8 mouse cellular contexts compared by ENCODE assay signal in genomic region chr4:120368663-120369062, GRCm38 (mm10). TPM values are rescaled to one million over a fixed set of nuclear protein-coding genes. Genes with fewer than 3 reads are reported as not detected.
DNase-seq lines count a peak whose midpoint lies in the region; ATAC-seq and TF ChIP-seq lines count a peak whose summit lies in the region.

No protein-coding gene starts in this region.

- no peak overlapping the region for H3K4me3 ChIP-seq in midbrain, embryonic 14.5 days (replicated peaks; ENCODE audit: low read depth, low read length)
- H3K4me3 ChIP-seq in midbrain, embryonic 13.5 days (replicated peaks): no peak overlapping the region
- H3K4me3 ChIP-seq in bone marrow macrophage, adult 2 months (ENCODE audit: insufficient read depth, low read length): no peak overlapping the region
- no peak overlapping the region for H3K4me3 ChIP-seq in embryonic fibroblast, embryonic 13.5 days (ENCODE audit: insufficient read depth, low read length)

- TF ChIP-seq POLR2A in bone marrow macrophage, adult 2 months (IDR thresholded peaks at IDR 0.05; ENCODE audit: borderline replicate concordance, low read depth, low read length): no peak
- no peak for TF ChIP-seq POLR2A in embryonic fibroblast, embryonic 13.5 days (IDR thresholded peaks at IDR 0.05; ENCODE audit: low read depth, low read length)

- H3K4me1 ChIP-seq in midbrain, embryonic 14.5 days (ENCODE audit: control insufficient read depth, insufficient read depth, low read length): peaks cover 52% of the 10 kb centered on the region
- H3K4me1 ChIP-seq in midbrain, embryonic 13.5 days (replicated peaks): peaks cover 57% of the 10 kb centered on the region
- H3K4me1 ChIP-seq in bone marrow macrophage, adult 2 months (ENCODE audit: control insufficient read depth, insufficient read depth, low read length): peaks cover 3% of the 10 kb centered on the region
- peaks cover 15% of the 10 kb centered on the region for H3K4me1 ChIP-seq in embryonic fibroblast, embryonic 13.5 days (ENCODE audit: control insufficient read depth, insufficient read depth, low read length)

- no peak overlapping the region for H3K27ac ChIP-seq in midbrain, embryonic 14.5 days (replicated peaks; ENCODE audit: low read depth, low read length)
- no peak overlapping the region for H3K27ac ChIP-seq in midbrain, embryonic 13.5 days
- H3K27ac ChIP-seq in bone marrow macrophage, adult 2 months (ENCODE audit: insufficient read depth, low read depth, low read length): no peak overlapping the region
- H3K27ac ChIP-seq in embryonic fibroblast, embryonic 13.5 days (ENCODE audit: insufficient read depth, low read length): peak overlapping the region; percentile 91

- H3K4me2 ChIP-seq in midbrain, embryonic 14.5 days (ENCODE audit: low read length): no peak overlapping the region
- no peak overlapping the region for H3K4me2 ChIP-seq in midbrain, embryonic 13.5 days (replicated peaks)

- intact Hi-C loops in left cerebral cortex, postnatal 4 days (cut with DNase I): loop anchor here (5.0 kb wide), 1 partner anchor 141 kb away; no protein-coding TSS in a partner anchor

- H3K36me3 ChIP-seq in midbrain, embryonic 14.5 days (ENCODE audit: control insufficient read depth, insufficient read depth, low read length): no peaks in the 10 kb centered on the region
- no peaks in the 10 kb centered on the region for H3K36me3 ChIP-seq in midbrain, embryonic 13.5 days

- no peaks in the 10 kb centered on the region for H3K9me3 ChIP-seq in midbrain, embryonic 14.5 days (ENCODE audit: control insufficient read depth, low read length)
- H3K9me3 ChIP-seq in midbrain, embryonic 13.5 days: no peaks in the 10 kb centered on the region

- WGBS in midbrain, embryonic 14.5 days: 11% methylated on average over 4 of the region's 4 CpGs
- WGBS in midbrain, embryonic 13.5 days: 7% methylated on average over 4 of the region's 4 CpGs

- H3K27me3 ChIP-seq in midbrain, embryonic 14.5 days (ENCODE audit: control insufficient read depth, insufficient read depth, low read length): no peaks in the 10 kb centered on the region
- H3K27me3 ChIP-seq in midbrain, embryonic 13.5 days: peaks cover 20% of the 10 kb centered on the region

- peak; percentile 67; the same call in 1 of the 2 replicates for TF ChIP-seq CTCF in bone marrow macrophage, adult 2 months (IDR thresholded peaks at IDR 0.05; ENCODE audit: low read depth, low read length)
- TF ChIP-seq CTCF in embryonic fibroblast, embryonic 13.5 days (IDR thresholded peaks at IDR 0.05; ENCODE audit: borderline replicate concordance, insufficient read depth, low read length): peak; percentile 55; the same call in 1 of the 2 replicates

- no peak for ATAC-seq in midbrain, embryonic 14.5 days (ENCODE audit: low FRiP score, low TSS enrichment)
- ATAC-seq in midbrain, embryonic 13.5 days: no peak

- peak; percentile 88 for DNase-seq in midbrain, embryonic 14.5 days
- peak; percentile 76 for DNase-seq in heart, postnatal 4 days
- peak; percentile 80 for DNase-seq in left cerebral cortex, postnatal 4 days
- peak; percentile 80 for DNase-seq in retina, postnatal 1 day
- peak; percentile 54 to 73 for DNase-seq in urinary bladder, postnatal 4 days (ENCODE audit: low spot score in 2 of 2)

- H3K9ac ChIP-seq in midbrain, embryonic 14.5 days (replicated peaks; ENCODE audit: low read length): no peak overlapping the region
- no peak overlapping the region for H3K9ac ChIP-seq in midbrain, embryonic 13.5 days (replicated peaks)

RNA-seq across cellular contexts. Expression of gene Scmh1, which starts 36.4 kb away (rescaled TPM):
- 83.4 and 84.7 TPM in 2 replicates for polyA plus RNA-seq in midbrain, embryonic 14.5 days (2014; fragmentation: Nextera tagmentation; extraction: Ambion mirVana)
- polyA plus RNA-seq in midbrain, embryonic 13.5 days (2015; fragmentation: Nextera tagmentation; extraction: Ambion mirVana): 77.4 and 79.9 TPM in 2 replicates
- 26.7 and 34.2 TPM in 2 replicates for polyA plus RNA-seq in bone marrow macrophage, adult 2 months (2012; ENCODE audit: insufficient read depth, insufficient read length, missing spikeins)
- 36.7 and 40.4 TPM in 2 replicates for polyA plus RNA-seq in embryonic fibroblast, embryonic 13.5 days (2011; ENCODE audit: insufficient read length, low read depth, missing spikeins)
- 100 to 1,000 TPM; 104 to 106 TPM for total RNA-seq in heart, postnatal 4 days (2021)
- total RNA-seq in left cerebral cortex, postnatal 4 days (2021): 100 to 1,000 TPM; 126 to 134 TPM
